Mouse (Mus musculus) hindbrain, embryonic 11.5 days (tissue): ENCODE measurements at regions not wholly inside any gene's neighbourhood (a gene's known extent, or its start where the extent isn't known, plus 50 kb on each side); places are given as distances from the start of the nearest gene placed in this dataset.

Experiments
- ATAC-seq: fragments of 200-750 bp; cut with Nextera tagmentation; 2 replicates; pipeline ENCODE4 v1.8.0; 2017; ENCODE audit warnings: mild to moderate bottlenecking, moderate TSS enrichment, moderate library complexity; ENCODE audit not compliant: low FRiP score
- DNase-seq: peaks from one replicate; pipeline ENCODE4 v3.0.0-alpha.2; 2015; ENCODE audit warnings: low spot score
- H3K27ac ChIP-seq: fragments of 300-500 bp; sonication (generic); 2 replicates; pipeline ENCODE4 v1.5.1; 2014; ENCODE audit warnings: mild to moderate bottlenecking, low read depth, low read length
- H3K27me3 ChIP-seq: fragments of 300-500 bp; sonication (generic); 2 replicates; pipeline ENCODE4 v1.6.1; 2014; ENCODE audit warnings: mild to moderate bottlenecking, low read length, moderate library complexity, mixed read lengths; ENCODE audit not compliant: control insufficient read depth, insufficient read depth
- H3K36me3 ChIP-seq: fragments of 300-500 bp; sonication (generic); 2 replicates; pipeline ENCODE4 v1.6.1; 2014; ENCODE audit warnings: mild to moderate bottlenecking, low read length, moderate library complexity, mixed read lengths; ENCODE audit not compliant: control insufficient read depth, insufficient read depth
- H3K4me1 ChIP-seq: fragments of 300-500 bp; sonication (generic); replicated peaks from 2 replicates; pipeline ENCODE4 v1.6.1; 2014; ENCODE audit warnings: low read length, mixed read lengths; ENCODE audit not compliant: control insufficient read depth, insufficient read depth
- H3K4me2 ChIP-seq: fragments of 300-500 bp; sonication (generic); replicated peaks from 2 replicates; pipeline ENCODE4 v1.6.1; 2014; ENCODE audit warnings: mild to moderate bottlenecking, low read depth, low read length
- H3K4me3 ChIP-seq: fragments of 300-500 bp; sonication (generic); 2 replicates; pipeline ENCODE4 v1.5.1; 2014; ENCODE audit warnings: low read depth, low read length
- H3K9ac ChIP-seq: fragments of 300-500 bp; sonication (generic); 2 replicates; pipeline ENCODE4 v1.6.1; 2014; ENCODE audit warnings: low read depth, low read length
- H3K9me3 ChIP-seq: fragments of 300-500 bp; sonication (generic); 2 replicates; pipeline ENCODE4 v1.6.1; 2016; ENCODE audit warnings: low read length; ENCODE audit not compliant: control insufficient read depth
- WGBS: fragments of 180-500 bp; shearing (Covaris S2); extraction: QIAGEN DNeasy Blood & Tissue Kit; methylation state at CpG from one replicate; pipeline ENCODE4 v1.1.7; 2014; 5-methylcytosine and 5-hydroxymethylcytosine counted together

GRCm38 (mm10) chr1:151066379-151067128 is 73.3 kb upstream of the Hmcn1 start:
- H3K9me3 ChIP-seq = no peaks in the 10 kb centered on the region
- no peaks in the 10 kb centered on the region for H3K36me3 ChIP-seq
- H3K27ac ChIP-seq = no peak overlapping the region
- H3K9ac ChIP-seq = no peak overlapping the region
- no peaks in the 10 kb centered on the region for H3K27me3 ChIP-seq
- no peak overlapping the region for H3K4me3 ChIP-seq
- H3K4me1 ChIP-seq = no peaks in the 10 kb centered on the region
- no peak for DNase-seq
- 65% methylated on average over 15 of the region's 15 CpGs for WGBS
- no peak; the same call in 1 of the 2 replicates for ATAC-seq
- no peak overlapping the region for H3K4me2 ChIP-seq

- WGBS = 90% methylated on average over 16 of the region's 16 CpGs
- Histone ChIP-seq H3K4me1 (no peaks in the 10 kb centered on the region), H3K4me3 (no peak overlapping the region), H3K9ac (no peak overlapping the region), H3K27ac (no peak overlapping the region), H3K27me3 (no peaks in the 10 kb centered on the region), H3K4me2 (no peak overlapping the region), H3K36me3 (no peaks in the 10 kb centered on the region), H3K9me3 (no peaks in the 10 kb centered on the region)
- no peak for DNase-seq
- no peak for ATAC-seq
Measured at GRCm38 (mm10) chr1:151074508-151075314, 81.5 kb upstream of the Hmcn1 start.

GRCm38 (mm10) chr1:151075541-151075940 is 82.3 kb upstream of the Hmcn1 start:
- no peaks in the 10 kb centered on the region for H3K4me1 ChIP-seq
- H3K36me3 ChIP-seq = no peaks in the 10 kb centered on the region
- no peak overlapping the region for H3K4me2 ChIP-seq
- H3K9ac ChIP-seq = no peak overlapping the region
- H3K4me3 ChIP-seq = no peak overlapping the region
- WGBS = 90% methylated on average over 6 of the region's 6 CpGs
- ATAC-seq (no peak), DNase-seq (no peak)
- H3K27ac ChIP-seq = no peak overlapping the region
- no peaks in the 10 kb centered on the region for H3K9me3 ChIP-seq
- H3K27me3 ChIP-seq = no peaks in the 10 kb centered on the region

GRCm38 (mm10) chr1:151078909-151079522 is 85.8 kb upstream of the Hmcn1 start:
- peak; percentile 65 for ATAC-seq
- Histone ChIP-seq H3K27ac (no peak overlapping the region), H3K4me1 (no peaks in the 10 kb centered on the region), H3K4me3 (no peak overlapping the region), H3K36me3 (no peaks in the 10 kb centered on the region), H3K9me3 (no peaks in the 10 kb centered on the region), H3K27me3 (no peaks in the 10 kb centered on the region), H3K4me2 (no peak overlapping the region), H3K9ac (no peak overlapping the region)
- DNase-seq = peak; percentile 87
- 40% methylated on average over 16 of the region's 16 CpGs for whole genome bisulfite sequencing

- Histone ChIP-seq H3K27me3 (no peaks in the 10 kb centered on the region), H3K4me3 (no peak overlapping the region), H3K4me1 (no peaks in the 10 kb centered on the region), H3K36me3 (no peaks in the 10 kb centered on the region), H3K4me2 (no peak overlapping the region), H3K27ac (no peak overlapping the region), H3K9me3 (no peaks in the 10 kb centered on the region), H3K9ac (no peak overlapping the region)
- DNase-seq = no peak
- no peak for ATAC-seq
- WGBS = 82% methylated on average over 15 of the region's 15 CpGs
Measured at GRCm38 (mm10) chr1:151079614-151080360, 86.6 kb upstream of the Hmcn1 start.

- H3K4me3 ChIP-seq = no peak overlapping the region
- H3K9ac ChIP-seq = no peak overlapping the region
- H3K4me1 ChIP-seq = no peaks in the 10 kb centered on the region
- no peak for ATAC-seq
- H3K4me2 ChIP-seq = no peak overlapping the region
- no peak overlapping the region for H3K27ac ChIP-seq
- H3K9me3 ChIP-seq = no peaks in the 10 kb centered on the region
- 68% methylated on average over 9 of the region's 9 CpGs for WGBS
- DNase-seq = no peak
- H3K36me3 ChIP-seq = no peaks in the 10 kb centered on the region
- no peaks in the 10 kb centered on the region for H3K27me3 ChIP-seq
Measured at GRCm38 (mm10) chr1:151080510-151080980, 87.3 kb upstream of the Hmcn1 start.

GRCm38 (mm10) chr1:151082510-151083033 is 89.3 kb upstream of the Hmcn1 start:
- Histone ChIP-seq H3K36me3 (no peaks in the 10 kb centered on the region), H3K4me1 (no peaks in the 10 kb centered on the region), H3K27ac (no peak overlapping the region), H3K4me3 (no peak overlapping the region), H3K27me3 (no peaks in the 10 kb centered on the region), H3K4me2 (no peak overlapping the region), H3K9ac (no peak overlapping the region), H3K9me3 (no peaks in the 10 kb centered on the region)
- 90% methylated on average over 5 of the region's 5 CpGs for WGBS
- ATAC-seq = no peak
- DNase-seq = no peak

GRCm38 (mm10) chr1:151083806-151084205 is 90.6 kb upstream of the Hmcn1 start:
- Histone ChIP-seq H3K9me3 (no peaks in the 10 kb centered on the region), H3K4me3 (no peak overlapping the region), H3K4me2 (no peak overlapping the region), H3K9ac (no peak overlapping the region), H3K36me3 (no peaks in the 10 kb centered on the region), H3K4me1 (no peaks in the 10 kb centered on the region), H3K27ac (no peak overlapping the region), H3K27me3 (no peaks in the 10 kb centered on the region)
- ATAC-seq (no peak), DNase-seq (no peak)
- WGBS = 85% methylated on average over 2 of the region's 2 CpGs
